Mouse (Mus musculus) left cerebral cortex, postnatal 36 days (tissue): ENCODE measurements around the gene Slc35f3. TPM values are rescaled to one million over a fixed set of nuclear protein-coding genes. Genes with fewer than 3 reads are reported as not detected.

ENCODE experiments used
- DNase-seq, 2 experiments: peaks; one replicate each; pipeline ENCODE4 v3.0.0; 2021 to 2022; ENCODE audit warnings: low spot score in 2 of 2, mixed read lengths in 1 of 2
- intact Hi-C: fragments of 180-260 bp; cut with DNase I; formaldehyde crosslinking; loops from one replicate; pipeline ENCODE4 v1.15.1; 2025
- total RNA-seq, 2 experiments: library from RNA; stranded (reverse); gene quantifications; 2 replicates each; pipeline ENCODE4 v1.2.3; 2021

The Slc35f3 gene
- total RNA-seq, 2 experiments from 2014 or later = 30.2 to 39.8 TPM

DNA sequence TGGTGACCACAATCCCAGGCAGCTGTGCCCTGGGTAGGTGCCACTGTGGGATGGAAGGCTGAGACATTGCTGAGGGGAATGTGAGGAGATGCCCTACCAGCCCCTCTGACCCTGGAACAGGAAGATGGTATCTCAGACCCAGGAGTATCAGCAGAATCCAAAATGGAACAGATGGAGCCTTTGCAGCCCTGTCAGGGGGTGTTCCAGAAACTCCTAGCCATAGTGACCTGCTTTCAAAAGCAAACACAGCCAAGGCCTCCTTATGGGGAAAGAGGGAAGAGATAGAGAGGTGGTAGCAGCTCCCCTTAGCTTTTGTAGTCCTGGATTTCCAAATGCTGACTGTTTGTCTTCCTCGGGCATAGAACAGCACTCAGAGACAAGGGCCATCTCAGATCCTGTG is 27.8 kb downstream of the Slc35f3 start:
- intact Hi-C loops = no loop called here
- no peak for DNase-seq

DNA sequence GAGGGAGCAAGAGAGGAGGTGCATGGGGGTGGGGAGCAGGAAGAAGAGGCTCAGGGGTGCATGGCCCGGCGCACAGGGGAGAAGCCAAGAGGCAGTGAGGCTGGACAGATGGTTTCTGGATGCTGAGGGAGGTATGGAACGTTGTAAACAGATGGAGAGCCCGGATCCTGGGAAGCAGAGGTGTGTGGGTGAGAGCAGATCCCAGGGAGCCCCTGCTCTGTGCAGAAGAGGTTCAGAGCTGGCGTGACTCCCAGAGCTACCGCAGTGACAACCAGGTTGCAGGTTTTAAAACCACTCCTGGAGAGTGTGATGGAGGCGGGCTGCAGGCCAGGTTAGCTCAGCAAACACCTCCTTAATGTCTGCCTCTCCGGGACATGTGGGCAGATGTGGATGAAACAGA is 28.4 kb downstream of the Slc35f3 start:
- DNase-seq = peak; percentile 72 to 82
- intact Hi-C loops = no loop called here

DNA sequence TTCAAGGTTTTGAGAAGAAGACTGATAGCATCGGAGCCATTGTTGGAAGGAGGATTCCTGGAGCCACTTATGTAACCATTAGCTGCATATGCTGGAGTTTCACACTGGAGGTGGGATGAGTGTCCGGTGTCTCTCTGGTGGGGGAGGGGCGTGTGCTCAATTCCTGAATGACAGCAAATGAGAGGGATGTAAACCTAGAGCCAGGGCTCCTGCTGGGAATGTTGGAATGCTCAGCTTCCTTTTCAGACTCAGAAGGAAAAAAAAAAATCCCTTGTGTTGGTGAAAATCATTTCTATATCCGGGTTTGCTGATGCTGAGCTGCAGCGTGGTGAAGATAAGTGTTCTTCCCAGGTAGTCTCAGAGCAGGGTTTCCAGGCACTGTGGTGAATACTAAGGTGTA is 29.4 kb downstream of the Slc35f3 start:
- intact Hi-C loops = no loop called here
- no peak for DNase-seq

DNA sequence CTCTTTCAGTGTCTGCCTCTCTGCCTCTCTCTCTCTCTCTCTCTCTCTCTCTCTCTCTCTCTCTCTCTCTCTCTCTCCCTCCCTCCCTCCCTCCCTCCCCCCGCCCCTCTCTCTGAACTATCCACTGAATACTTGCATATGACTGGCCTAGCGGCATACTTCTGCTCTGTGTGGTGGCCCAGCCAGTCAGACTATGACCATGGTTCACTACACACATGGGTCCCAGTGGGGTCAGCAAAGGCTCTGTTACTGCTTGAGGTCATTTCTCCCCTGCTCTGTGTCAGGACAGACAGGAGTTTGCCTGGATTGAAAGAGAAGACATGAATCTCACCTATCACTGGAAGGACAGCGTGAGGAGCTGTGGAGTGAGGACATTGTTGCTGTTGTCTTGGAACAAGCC is 40.5 kb downstream of the Slc35f3 start:
- intact Hi-C loops = no loop called here
- DNase-seq = no peak

DNA sequence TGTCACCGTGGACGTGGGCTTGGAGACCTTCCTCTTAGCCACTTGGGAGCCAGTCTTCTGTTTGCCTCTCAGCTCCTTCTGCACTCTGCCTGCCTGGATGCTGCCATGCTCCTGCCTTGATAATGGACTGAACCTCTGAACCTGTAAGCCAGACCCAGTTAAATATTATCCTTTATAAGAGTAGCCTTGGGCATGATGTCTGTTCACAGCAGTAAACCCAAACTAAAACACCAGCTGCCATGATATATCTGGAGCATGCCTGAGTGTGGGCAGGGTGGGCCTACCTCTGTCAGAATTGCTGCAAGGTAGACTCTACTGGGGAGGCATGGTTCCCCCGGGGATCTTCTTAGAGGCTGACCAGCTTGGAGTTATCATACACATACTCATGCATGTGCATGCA is 41.0 kb downstream of the Slc35f3 start:
- no peak for DNase-seq
- intact Hi-C loops = no loop called here

DNA sequence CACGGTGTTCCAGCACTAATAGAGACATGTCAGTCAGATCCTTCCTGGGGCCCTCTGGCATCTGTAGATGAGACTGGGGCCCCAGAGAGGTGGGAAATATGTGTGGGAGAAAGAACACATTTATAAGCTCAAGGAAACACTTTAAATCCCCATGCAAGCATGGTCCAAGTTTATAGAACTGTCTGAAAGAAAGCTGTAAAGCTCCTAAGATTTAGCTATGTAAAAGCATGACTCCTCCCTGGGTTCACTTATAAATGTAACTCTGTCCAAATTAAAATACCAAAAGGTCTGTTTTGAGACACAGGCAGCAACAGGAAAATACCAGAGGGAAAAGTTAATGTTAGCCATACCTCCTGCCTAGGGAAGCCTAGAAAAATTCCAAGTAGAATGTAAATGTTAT is 42.8 kb downstream of the Slc35f3 start:
- DNase-seq = no peak
- intact Hi-C loops = no loop called here

DNA sequence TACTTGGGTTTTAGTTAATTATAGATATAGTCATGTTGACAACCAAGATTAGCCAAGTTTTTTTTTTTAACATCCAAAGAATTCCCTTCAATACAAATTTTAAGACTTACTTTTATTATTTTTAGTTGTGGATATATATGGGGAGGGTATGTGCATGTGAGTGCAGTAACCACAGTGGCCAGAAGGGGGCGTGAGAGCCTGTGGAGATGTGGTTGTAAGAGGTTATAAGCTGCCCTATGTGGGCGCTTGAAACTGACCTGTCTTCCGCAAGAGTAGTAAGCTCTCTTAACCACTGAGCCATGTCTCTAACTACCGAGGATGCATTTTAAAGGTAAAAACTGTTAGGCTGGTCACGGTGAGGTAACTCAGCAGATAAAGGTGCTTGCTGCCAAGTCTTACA is 45.1 kb downstream of the Slc35f3 start:
- intact Hi-C loops = no loop called here
- DNase-seq = no peak

DNA sequence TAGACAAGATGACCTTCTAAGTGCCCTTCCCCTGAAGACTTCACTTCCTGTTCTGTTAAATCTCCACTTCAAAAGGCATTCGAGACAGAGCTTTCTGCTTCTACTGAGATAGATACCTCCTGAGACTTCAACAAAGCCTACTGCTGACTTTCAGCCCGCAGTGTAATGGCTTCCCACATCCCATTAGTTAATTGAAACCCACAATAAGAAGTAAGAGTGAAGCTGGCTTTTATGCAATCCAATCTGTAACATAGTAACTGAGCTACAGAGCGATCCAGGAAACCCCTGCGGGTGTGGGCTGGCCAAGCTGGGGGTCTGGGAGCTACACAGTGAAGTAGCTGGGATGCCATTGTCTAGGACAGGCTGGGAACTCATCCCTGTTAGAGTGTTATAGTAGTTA is 46.7 kb downstream of the Slc35f3 start:
- no peak for DNase-seq
- intact Hi-C loops = no loop called here

DNA sequence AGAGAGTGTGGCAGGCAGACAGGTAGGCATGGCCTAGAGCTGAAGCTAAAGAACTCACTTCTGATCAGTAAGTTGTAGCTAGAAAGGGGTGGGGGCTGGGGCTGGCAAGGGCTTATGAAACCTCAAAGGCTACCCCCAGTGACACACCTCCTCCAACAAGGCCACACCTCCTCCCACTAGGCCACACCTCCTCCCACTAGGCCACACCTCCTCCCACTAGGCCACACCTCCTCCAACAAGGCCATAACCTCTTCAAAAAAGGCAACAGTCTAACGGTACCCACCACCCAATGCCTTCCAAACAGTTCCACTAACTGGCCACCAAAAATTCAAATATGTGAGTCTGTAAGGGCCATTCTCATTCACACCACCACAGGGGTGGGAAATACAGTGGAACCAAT is 54.9 kb downstream of the Slc35f3 start:
- DNase-seq = no peak
- intact Hi-C loops = no loop called here

DNA sequence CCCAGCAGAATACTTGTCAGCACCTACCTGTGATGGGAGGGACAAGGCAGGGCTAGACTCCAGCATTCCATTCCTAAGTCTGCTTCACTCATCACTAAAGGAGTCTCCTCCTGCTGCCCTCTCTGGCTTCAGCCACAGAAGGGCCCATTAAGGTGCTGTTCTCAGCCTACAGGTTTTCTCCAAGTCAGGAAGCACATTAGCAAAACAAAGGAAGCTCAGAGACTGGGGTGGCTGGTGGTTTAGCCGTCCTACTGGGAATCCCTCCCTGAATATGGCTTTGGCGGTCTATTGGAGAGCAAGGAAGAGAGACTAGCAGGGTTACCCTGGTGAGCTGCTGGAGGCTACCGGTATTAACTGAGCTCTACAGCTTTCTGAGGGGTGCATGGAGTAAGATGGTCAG is 59.6 kb downstream of the Slc35f3 start:
- intact Hi-C loops = no loop called here
- no peak for DNase-seq

DNA sequence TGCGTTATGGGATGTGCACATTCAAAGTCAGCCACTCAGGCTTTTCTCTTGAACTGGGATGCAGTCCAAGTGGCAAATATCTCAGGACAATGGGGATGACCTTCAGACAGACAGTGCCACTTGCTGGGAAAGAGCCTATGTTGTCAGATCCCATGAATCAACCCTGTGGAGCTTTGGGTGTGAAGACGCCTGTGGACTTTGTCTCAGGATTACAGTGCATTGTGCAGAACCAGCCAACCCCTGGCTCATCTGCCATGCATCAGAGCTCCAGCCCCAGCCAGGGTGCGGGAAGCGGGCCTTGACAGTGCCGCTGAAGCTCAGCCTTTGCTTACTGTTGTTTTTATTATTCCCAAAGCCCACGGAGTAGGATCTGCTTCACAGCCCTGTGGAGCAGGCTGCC is 60.9 kb downstream of the Slc35f3 start:
- intact Hi-C loops = no loop called here
- no peak for DNase-seq

DNA sequence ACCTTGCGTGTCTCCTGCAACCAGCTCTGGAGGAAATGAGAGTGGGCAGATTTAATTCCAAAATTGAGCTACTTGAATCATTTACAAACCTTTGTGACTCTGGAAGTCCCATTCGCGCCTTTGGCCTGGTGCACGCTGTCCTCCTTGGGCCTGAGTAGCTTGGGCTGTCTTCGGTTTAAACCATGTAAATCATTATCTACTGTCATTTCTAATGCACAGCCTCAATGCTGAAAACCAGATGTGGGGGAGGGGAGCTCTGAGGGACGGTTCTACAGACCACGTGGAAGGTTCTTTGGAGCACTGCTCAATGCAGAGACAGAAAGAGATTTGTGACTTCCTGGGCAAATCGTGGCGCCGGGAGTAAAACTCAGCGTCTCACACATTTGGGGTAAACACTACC is 61.7 kb downstream of the Slc35f3 start:
- intact Hi-C loops = no loop called here
- no peak for DNase-seq

DNA sequence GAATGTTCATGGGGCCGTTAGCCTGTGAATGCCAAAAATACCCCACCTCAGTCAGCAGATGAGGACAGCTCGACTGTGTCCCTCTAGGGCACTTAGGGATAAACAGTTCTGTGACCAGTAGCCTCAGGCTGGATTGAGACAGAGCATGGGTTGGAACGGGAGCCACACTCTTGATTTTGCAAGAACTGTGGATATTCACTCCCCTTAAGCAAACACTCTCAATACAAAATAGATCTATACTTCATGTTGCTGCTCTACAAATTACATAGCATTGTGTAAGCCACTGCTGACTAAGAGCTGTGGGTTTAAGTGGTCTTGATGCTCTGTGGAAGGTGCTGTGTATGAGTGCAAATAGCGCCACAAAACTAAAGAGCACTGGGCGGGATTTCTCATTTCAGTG is 62.3 kb downstream of the Slc35f3 start:
- no peak for DNase-seq
- intact Hi-C loops = no loop called here

DNA sequence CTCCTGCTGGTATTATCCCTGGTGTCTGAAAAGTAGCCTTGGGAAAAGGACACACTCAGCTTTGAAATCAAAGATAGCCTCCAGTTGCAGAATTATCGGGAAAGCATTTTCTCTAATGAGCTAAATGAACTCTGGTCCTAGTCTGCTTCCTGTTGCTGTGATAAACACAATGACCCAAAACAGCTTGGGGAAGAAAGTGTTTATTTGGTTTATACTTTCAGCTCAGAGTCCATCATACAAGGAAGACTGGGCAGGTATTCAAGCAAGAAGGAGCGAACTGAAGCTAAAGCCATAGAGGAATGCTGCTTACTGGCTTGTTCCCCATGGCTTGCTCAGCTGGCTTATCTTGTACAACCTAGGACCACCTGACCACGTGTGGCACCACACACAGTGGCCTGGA is 67.9 kb downstream of the Slc35f3 start:
- DNase-seq = no peak
- intact Hi-C loops = no loop called here

DNA sequence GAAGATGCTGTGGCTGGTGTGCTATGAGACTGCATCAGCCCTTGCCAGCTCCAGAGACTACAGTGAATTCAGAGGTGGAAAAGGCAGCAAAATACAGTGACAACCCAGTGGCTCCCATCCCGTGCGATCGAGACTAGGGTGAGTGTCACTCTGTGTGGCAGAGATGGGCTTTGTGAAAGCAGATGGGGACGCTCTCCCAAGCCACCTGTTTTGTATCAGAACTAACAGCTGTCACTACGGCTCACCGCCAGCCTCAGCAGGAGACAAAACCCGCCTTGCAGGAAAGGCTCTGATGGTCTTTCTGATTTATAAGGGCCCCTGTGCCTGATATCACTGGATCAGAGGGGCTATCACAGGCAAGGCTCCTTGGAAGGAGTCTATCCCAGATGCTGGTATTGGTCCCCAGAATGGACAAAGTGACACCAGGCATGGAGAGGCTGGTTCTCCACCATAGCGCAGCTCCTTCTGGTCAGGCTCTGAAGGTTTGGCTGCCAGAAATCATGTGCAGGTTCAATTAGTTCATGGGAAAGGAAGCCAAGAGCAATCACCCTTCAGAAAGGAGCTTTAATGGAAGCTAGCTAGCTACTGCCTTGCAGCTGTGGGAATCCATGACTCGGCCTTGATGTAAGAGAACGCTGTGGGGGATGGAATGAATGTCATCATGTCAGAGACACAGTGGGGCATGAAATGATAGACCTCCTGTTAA is 70.1 kb downstream of the Slc35f3 start:
- DNase-seq = no peak

DNA sequence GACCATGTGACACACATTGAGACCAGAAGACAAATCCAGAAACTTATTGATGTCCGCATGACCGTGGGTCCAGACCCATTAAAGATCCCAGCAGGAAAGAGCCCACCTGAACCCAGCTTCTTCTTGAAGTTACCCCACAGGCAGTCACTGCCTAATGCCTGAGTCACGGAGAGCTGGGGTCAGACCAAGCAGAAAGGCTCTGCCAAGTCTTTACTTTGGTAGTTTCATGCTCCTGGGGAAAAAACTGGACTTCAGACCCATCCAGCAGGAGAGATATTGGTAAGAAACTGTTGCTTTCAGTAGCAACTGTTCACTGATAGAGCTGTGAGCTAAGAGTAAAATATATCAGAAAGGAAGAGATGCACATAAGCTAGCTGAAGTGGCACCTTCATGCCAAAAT is 73.5 kb downstream of the Slc35f3 start:
- intact Hi-C loops = no loop called here
- DNase-seq = no peak

More for the DNA sequence above, 70.1 kb downstream of the Slc35f3 start:
- intact Hi-C loops = no loop called here

DNA sequence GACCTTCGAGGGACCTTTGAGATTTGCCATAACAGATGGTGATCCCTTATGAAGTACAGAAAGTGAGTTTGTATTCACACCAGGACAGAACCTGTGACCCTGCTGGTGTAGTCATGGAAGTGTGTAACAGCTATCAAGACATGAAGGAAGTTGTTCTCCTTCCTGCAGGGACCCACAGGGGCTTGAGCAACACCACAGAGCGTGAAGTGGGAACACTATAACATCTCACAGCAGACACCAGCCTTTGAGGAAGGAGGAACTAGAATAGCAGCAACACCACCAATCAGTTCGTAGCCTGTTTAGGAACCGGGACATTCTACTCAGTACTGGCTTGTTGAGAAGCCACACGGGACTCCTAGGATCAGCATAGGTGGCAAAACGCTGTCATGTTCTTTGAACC is 81.2 kb downstream of the Slc35f3 start:
- DNase-seq = no peak
- intact Hi-C loops = no loop called here

DNA sequence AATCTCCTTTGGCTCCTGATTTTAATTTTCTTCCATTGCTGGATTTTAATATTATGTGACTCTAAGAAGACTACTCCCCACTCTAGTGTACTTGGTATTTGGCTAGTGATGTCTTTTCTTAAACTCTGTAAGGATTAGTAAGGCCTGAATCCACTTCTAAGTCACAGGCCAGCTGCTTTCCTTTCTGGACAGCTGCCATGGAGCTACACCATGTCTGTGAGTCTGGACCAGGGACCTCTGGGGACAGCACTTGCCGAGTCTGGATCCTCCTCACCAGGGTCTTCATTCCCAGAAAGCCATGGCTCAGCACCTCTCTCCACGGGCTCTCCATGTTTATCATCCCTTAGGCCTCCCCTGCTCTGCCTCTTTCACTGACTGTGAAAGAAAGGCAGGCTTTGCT is 81.8 kb downstream of the Slc35f3 start:
- intact Hi-C loops = loop anchor here (5.0 kb wide), 2 partner anchors 83 to 123 kb away; partner anchors contain the start of gene Slc35f3
- no peak for DNase-seq

DNA sequence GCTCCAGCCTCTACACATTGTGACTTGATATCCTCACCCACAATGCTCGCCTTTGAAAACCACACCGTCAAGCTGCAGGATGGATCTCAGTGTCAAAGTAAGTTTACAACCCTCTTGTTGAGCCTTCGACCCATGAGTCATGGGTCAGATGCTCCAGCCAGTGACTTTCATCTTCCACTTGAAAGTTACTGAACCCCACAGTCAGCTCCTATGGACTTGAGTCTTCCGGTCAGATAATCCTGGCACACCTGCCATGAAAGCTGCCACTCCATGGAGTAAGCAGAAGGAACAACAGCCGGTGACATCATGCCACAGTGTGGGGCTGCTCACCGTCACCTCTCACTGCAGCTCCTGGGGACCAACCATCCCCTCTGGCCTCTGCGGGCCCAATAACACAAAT is 82.9 kb downstream of the Slc35f3 start:
- intact Hi-C loops = loop anchor here (5.0 kb wide), 2 partner anchors 84 to 124 kb away; partner anchors contain the start of gene Slc35f3
- no peak for DNase-seq

DNA sequence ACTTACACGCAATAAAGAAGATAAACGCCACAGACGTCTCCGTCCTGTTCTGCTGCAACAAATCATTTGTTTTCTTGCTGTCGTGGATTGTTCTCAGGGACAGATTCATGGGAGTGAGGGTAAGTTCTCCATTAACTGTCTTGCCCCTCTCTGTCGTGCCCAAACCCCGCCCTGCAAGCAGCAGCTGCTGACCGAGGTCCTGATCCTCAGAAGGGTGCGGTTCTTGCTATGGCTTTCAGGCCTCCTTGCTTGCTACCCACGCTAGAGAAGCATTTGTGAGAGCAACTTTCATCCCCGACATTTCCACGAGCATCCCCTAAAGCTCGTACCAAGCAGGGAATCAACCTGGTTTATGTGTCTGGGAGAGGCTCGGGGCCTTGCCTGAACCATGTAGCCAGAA is 83.9 kb downstream of the Slc35f3 start:
- intact Hi-C loops = loop anchor here (5.0 kb wide), 2 partner anchors 85 to 125 kb away; partner anchors contain the start of gene Slc35f3
- no peak for DNase-seq

DNA sequence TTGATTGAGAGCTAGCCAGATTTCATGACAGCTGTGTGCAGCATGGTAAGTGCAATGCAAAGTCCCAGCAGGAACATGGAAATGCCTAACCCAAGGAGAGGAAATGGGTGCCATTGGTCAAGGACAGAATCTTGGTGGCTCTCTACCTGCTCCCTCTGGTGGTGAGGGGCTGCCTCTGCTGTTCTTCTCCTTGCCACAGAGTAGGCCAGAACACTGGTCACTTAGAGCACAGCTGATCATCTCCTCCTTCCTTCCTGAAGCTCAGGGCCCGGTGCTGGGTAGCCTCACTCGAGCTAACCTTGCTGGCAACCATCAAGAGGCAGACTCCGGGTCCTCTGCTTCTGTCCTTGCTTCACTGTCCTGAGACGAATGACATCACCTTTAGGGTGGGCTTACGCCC is 84.4 kb downstream of the Slc35f3 start:
- DNase-seq = peak; percentile 30 to 43
- intact Hi-C loops = loop anchor here (5.0 kb wide), 2 partner anchors 85 to 125 kb away; partner anchors contain the start of gene Slc35f3

DNA sequence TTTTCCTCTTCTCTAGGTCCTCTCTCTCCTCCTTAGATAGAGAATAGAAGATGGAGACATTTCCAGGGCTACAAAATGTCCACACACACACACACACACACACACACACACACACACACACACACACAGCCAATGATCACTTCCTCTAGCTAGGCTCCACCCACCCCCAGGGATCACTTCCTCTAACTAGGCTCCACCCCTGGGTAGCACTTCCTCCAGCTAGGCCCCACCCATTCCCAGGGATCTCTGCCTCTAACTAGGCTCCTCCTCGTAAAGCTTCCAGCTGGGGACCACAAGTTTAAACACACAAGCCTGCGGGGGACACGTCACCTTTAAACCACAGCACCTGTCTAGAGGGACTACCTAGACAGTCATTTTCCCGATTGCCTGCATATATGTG is 89.2 kb downstream of the Slc35f3 start:
- DNase-seq = no peak
- intact Hi-C loops = no loop called here
